Mouse (Mus musculus) ZHBTc4 (cell line): ENCODE results near the gene Prps1l3.

ENCODE experiments used
- DNase-seq: peaks from one replicate; pipeline ENCODE4 v3.0.0-alpha.2; 2011; ENCODE audit warnings: low read depth, low spot score

The Prps1l3 gene

GRCm38 (mm10) chr12:57243671-57244495, 13.7 kb downstream of the Prps1l3 start:
- DNase-seq = peak; percentile 19

- DNase-seq = no peak
Measured at GRCm38 (mm10) chr12:57258572-57258971, 28.4 kb downstream of the Prps1l3 start.

- DNase-seq = no peak
Measured at GRCm38 (mm10) chr12:57275456-57275855, 45.2 kb downstream of the Prps1l3 start.

- peak; percentile 55 for DNase-seq
Measured at GRCm38 (mm10) chr12:57281155-57282114, 51.2 kb downstream of the Prps1l3 start.

GRCm38 (mm10) chr12:57285303-57286059, 55.3 kb downstream of the Prps1l3 start:
- DNase-seq = no peak
